Mouse (Mus musculus) embryonic facial prominence, embryonic 11.5 days (tissue): Measurements from ENCODE around the gene Vpreb3. TPM values are rescaled to one million over a fixed set of nuclear protein-coding genes. Genes with fewer than 3 reads are reported as not detected.

Experiments
- ATAC-seq: fragments of 200-750 bp; cut with Nextera tagmentation; replicated peaks from 2 replicates; pipeline ENCODE4 v1.8.0; 2017; ENCODE audit warnings: low read depth; ENCODE audit not compliant: insufficient number of reproducible peaks, low FRiP score, low TSS enrichment
- DNase-seq: peaks from one replicate; pipeline ENCODE4 v3.0.0-alpha.2; 2015; ENCODE audit warnings: low spot score
- H3K27ac ChIP-seq: fragments of 300-500 bp; sonication (generic); replicated peaks from 2 replicates; pipeline ENCODE4 v1.5.1; 2014; ENCODE audit warnings: mild to moderate bottlenecking, low read depth, low read length, control low read depth
- H3K27me3 ChIP-seq: fragments of 300-500 bp; sonication (generic); 2 replicates; pipeline ENCODE4 v1.6.1; 2014; ENCODE audit warnings: mild to moderate bottlenecking, low read length, moderate library complexity, mixed read lengths; ENCODE audit not compliant: control insufficient read depth, insufficient read depth
- H3K36me3 ChIP-seq: fragments of 300-500 bp; sonication (generic); replicated peaks from 2 replicates; pipeline ENCODE4 v1.6.1; 2014; ENCODE audit warnings: low read depth, mild to moderate bottlenecking, low read length, moderate library complexity, mixed read lengths; ENCODE audit not compliant: control insufficient read depth, insufficient read depth
- H3K4me1 ChIP-seq: fragments of 300-500 bp; sonication (generic); 2 replicates; pipeline ENCODE4 v1.6.1; 2014; ENCODE audit warnings: low read length, mixed read lengths; ENCODE audit not compliant: control insufficient read depth, insufficient read depth
- H3K4me2 ChIP-seq: fragments of 300-500 bp; sonication (generic); 2 replicates; pipeline ENCODE4 v1.6.1; 2014; ENCODE audit warnings: low read depth, mild to moderate bottlenecking, control low read depth, low read length, moderate library complexity
- H3K4me3 ChIP-seq: fragments of 300-500 bp; sonication (generic); 2 replicates; pipeline ENCODE4 v1.5.1; 2014; ENCODE audit warnings: low read depth, low read length, control low read depth
- H3K9ac ChIP-seq: fragments of 300-500 bp; sonication (generic); replicated peaks from 2 replicates; pipeline ENCODE4 v1.6.1; 2014; ENCODE audit warnings: mild to moderate bottlenecking, control low read depth, low read length
- H3K9me3 ChIP-seq: fragments of 300-500 bp; sonication (generic); replicated peaks from 2 replicates; pipeline ENCODE4 v1.6.1; 2016; ENCODE audit warnings: mild to moderate bottlenecking, low read length, inconsistent platforms, mixed read lengths; ENCODE audit not compliant: control insufficient read depth
- WGBS: fragments of 180-500 bp; shearing (Covaris S2); extraction: QIAGEN DNeasy Blood & Tissue Kit; methylation state at CpG from one replicate; pipeline ENCODE4 v1.1.7; 2014; 5-methylcytosine and 5-hydroxymethylcytosine counted together
- polyA plus RNA-seq: library from polyadenylated mRNA; unstranded; fragments of >200 nt; fragmentation: Nextera tagmentation; extraction: Ambion mirVana; gene quantifications from 2 replicates; pipeline ENCODE4 v1.2.1, GENCODE M21; 2014

Vpreb3 gene
- polyA plus RNA-seq, 1 experiment from 2014 or later, result not detected

DNA sequence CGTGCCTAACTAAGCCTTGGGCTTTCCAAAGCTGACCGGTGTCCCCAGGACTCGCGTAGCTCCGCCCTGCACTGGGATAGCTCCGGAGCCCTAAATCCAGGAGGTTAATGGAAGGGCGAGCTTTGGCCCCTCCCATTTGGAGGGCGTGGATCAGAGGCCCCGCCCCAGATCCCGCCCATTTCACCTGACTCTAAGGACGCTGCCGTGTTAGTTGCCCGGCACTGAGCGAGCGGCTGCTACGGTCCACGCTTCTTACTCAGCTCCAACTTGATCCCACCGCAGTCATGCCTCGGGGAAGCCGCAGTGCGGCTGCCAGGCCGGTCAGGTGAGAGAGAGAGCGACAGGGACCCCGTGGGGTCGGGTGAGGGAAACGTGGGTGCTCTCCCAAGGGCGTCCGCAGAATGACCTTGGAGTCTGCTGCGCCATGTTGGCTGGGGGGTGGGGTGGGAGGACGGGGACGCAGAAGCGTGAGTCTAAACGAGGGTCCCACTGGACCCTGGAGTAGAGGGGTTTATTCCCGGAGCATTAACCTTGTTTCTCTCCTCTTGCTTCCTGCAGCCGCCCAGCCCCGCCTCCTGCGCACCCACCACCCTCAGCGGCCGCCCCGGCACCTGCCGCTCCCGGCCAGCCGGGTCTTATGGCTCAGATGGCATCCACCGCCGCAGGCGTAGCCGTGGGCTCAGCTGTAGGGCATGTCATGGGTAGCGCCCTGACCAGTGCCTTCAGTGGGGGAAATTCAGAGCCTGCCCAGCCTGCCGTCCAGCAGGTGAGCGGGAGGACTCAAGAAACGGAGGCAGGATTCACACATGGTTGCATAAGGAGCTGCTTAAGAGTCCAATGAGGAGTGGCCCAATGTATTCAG, 6.9 kb upstream of the Vpreb3 start, which contains the start of gene Mmp11:
Gene Mmp11, minus strand, starts transcription at position 817 of the 862 bp plus-strand sequence.
- H3K36me3 ChIP-seq, result no peaks in the 10 kb centered on the region
- no peaks in the 10 kb centered on the region for H3K9me3 ChIP-seq
- DNase-seq (peak; percentile 88), ATAC-seq (peak; percentile 26; the same call in 1 of the 2 replicates)
- H3K9ac ChIP-seq, result peak within 1 kb of the TSS; percentile 43
- peaks cover 17% of the 10 kb centered on the region for H3K27me3 ChIP-seq
- no peak within 1 kb of the TSS for H3K27ac ChIP-seq
- WGBS, result 1% methylated on average over 46 of the region's 51 CpGs
- peaks cover 8% of the 10 kb centered on the region for H3K4me1 ChIP-seq
- H3K4me3 ChIP-seq, result peak within 1 kb of the TSS; percentile 43
- peak within 1 kb of the TSS; percentile 87 for H3K4me2 ChIP-seq

- H3K27ac ChIP-seq, result no peak overlapping the region
- peaks cover 3% of the 10 kb centered on the region for H3K4me1 ChIP-seq
- 30% methylated on average over 18 of the region's 18 CpGs for whole genome bisulfite sequencing
- no peak overlapping the region for H3K4me2 ChIP-seq
- H3K9me3 ChIP-seq, result no peaks in the 10 kb centered on the region
- ATAC-seq (no peak), DNase-seq (no peak)
- no peaks in the 10 kb centered on the region for H3K36me3 ChIP-seq
- H3K27me3 ChIP-seq, result peaks cover 14% of the 10 kb centered on the region
- H3K9ac ChIP-seq, result no peak overlapping the region
- H3K4me3 ChIP-seq, result no peak overlapping the region
These were observed 5.8 kb upstream of the Vpreb3 start for GRCm38 (mm10) chr10:75936909-75937667.

GRCm38 (mm10) chr10:75937851-75938643, 4.8 kb upstream of the Vpreb3 start:
- DNase-seq (no peak), ATAC-seq (no peak)
- WGBS, result 48% methylated on average over 10 of the region's 10 CpGs
- Histone ChIP-seq H3K36me3 (no peaks in the 10 kb centered on the region), H3K9me3 (no peaks in the 10 kb centered on the region), H3K4me3 (no peak overlapping the region), H3K27ac (no peak overlapping the region), H3K4me2 (no peak overlapping the region), H3K4me1 (no peaks in the 10 kb centered on the region; the same call in none of the 2 replicates), H3K27me3 (peaks cover 14% of the 10 kb centered on the region), H3K9ac (no peak overlapping the region)

- H3K27me3 ChIP-seq, result peaks cover 14% of the 10 kb centered on the region
- ATAC-seq (no peak), DNase-seq (no peak)
- H3K9me3 ChIP-seq, result no peaks in the 10 kb centered on the region
- H3K4me3 ChIP-seq, result no peak overlapping the region
- H3K4me2 ChIP-seq, result no peak overlapping the region
- no peaks in the 10 kb centered on the region for H3K36me3 ChIP-seq
- no peak overlapping the region for H3K9ac ChIP-seq
- no peaks in the 10 kb centered on the region; the same call in 1 of the 2 replicates for H3K4me1 ChIP-seq
- no peak overlapping the region for H3K27ac ChIP-seq
- WGBS, result 42% methylated on average over 9 of the region's 9 CpGs
These were observed 3.2 kb upstream of the Vpreb3 start for GRCm38 (mm10) chr10:75939481-75940234.

DNA sequence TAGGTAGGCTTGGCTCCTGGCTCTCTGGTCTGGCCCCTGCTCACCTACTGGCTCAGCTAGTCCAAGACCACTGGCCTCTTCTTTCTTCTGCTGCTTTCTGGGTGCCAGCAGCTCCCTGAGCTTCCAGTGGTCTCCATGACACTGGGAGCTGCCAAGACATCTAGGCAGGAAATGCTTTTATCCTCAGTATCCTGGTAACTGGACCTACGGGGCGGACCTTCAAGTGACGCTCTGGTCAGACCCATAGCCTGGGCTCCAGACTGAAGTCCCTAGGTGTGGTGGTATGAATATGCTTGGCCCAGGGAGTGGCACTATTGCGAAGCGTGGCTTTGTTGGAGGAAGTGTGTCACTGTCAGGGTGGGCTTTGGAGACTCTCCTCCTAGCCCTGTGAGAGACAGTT, 2.3 kb upstream of the Vpreb3 start, which contains the start of gene Gm867:
Gene Gm867, minus strand, starts transcription at position 153 of the 400 bp plus-strand sequence.
- Histone ChIP-seq H3K9me3 (no peaks in the 10 kb centered on the region), H3K4me1 (no peaks in the 10 kb centered on the region; the same call in 1 of the 2 replicates), H3K36me3 (no peaks in the 10 kb centered on the region), H3K27me3 (peaks cover 14% of the 10 kb centered on the region), H3K9ac (no peak within 1 kb of the TSS), H3K4me2 (no peak within 1 kb of the TSS), H3K27ac (no peak within 1 kb of the TSS), H3K4me3 (no peak within 1 kb of the TSS)
- DNase-seq (no peak), ATAC-seq (no peak)
- 83% methylated on average over 5 of the region's 5 CpGs for WGBS

GRCm38 (mm10) chr10:75941042-75941824, 1.6 kb upstream of the Vpreb3 start:
- Histone ChIP-seq H3K4me1 (no peaks in the 10 kb centered on the region), H3K4me2 (no peak overlapping the region), H3K4me3 (no peak overlapping the region), H3K27me3 (peaks cover 8% of the 10 kb centered on the region), H3K36me3 (no peaks in the 10 kb centered on the region), H3K9me3 (no peaks in the 10 kb centered on the region), H3K9ac (no peak overlapping the region), H3K27ac (no peak overlapping the region)
- 68% methylated on average over 9 of the region's 9 CpGs for WGBS
- ATAC-seq (no peak), DNase-seq (no peak)
